Mouse (Mus musculus) spleen, postnatal 4 days (tissue): ENCODE measurements around the gene Lef1.

Experiments
- DNase-seq, 2 experiments: peaks; one replicate each; pipeline ENCODE4 v3.0.0; 2022; ENCODE audit warnings: low spot score in 2 of 2

Lef1 gene

GRCm38 (mm10) chr3:131139345-131140090 lies 29.2 kb downstream of the Lef1 start:
- DNase-seq: no peak

DNA sequence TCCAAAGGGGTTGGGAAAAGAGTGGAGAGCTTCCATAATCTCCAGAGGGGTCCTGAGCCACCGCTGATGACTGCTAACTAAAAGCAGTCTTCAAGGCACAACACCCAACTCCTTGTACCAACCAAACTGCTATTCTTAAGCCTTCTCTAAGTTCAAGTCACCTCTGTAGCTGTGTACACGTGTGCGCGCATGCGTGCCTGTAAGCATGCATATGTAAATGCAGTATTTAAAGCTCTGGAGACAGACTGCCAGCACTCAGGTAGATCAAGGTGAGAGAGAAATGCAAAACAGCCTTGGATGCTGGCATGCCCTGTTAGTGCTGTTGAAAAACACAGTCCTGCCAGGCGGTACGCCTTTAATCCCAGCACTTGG lies 29.8 kb downstream of the Lef1 start:
- no peak for DNase-seq

DNA sequence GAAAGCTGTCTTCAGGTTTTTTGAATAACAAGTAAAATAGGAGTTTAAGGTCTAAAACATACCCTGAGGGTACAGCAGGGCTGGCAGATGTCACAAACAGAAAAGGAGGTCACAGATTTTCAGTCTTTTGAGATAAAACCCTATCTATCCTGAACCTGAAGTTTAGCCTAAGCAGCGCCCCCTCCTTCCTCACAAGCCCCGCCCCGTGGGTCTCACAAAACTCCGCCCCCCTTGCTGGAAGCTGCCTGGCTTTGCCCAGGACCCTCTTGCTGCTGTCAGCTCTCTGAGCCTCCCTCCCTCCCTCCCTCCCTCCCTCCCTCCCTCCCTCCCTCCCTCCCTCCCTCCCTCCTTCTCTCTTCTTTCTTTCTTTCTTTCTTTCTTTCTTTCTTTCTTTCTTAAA lies 31.3 kb downstream of the Lef1 start:
- DNase-seq: no peak

- no peak for DNase-seq
These were observed 34.0 kb downstream of the Lef1 start for GRCm38 (mm10) chr3:131144250-131144649.

- no peak for DNase-seq
These were observed 42.6 kb downstream of the Lef1 start for GRCm38 (mm10) chr3:131152921-131153320.

GRCm38 (mm10) chr3:131153896-131154295 lies 43.6 kb downstream of the Lef1 start:
- no peak for DNase-seq

DNA sequence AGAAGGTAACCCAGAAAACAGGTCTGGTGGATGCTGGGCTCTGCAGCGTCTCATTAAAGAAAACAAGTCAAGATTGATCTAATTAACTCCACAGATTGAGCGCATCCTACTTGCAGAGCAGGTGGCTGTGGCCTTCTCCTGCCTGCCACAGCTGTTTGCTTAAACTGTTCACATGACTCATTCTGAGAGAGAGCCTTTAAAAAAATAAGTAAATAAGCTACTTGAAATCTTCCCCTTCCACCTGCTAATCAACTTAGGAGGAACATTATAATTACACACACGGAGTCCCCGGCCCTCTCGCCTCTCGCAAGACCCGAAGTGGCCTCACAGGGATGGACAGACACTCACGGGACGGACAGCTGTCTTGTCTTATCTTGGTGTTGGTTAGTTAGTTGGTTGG lies 44.3 kb downstream of the Lef1 start:
- no peak for DNase-seq

- no peak for DNase-seq
These were observed 44.8 kb downstream of the Lef1 start for GRCm38 (mm10) chr3:131155066-131155465.

GRCm38 (mm10) chr3:131155657-131156056 lies 45.4 kb downstream of the Lef1 start:
- DNase-seq: no peak

DNA sequence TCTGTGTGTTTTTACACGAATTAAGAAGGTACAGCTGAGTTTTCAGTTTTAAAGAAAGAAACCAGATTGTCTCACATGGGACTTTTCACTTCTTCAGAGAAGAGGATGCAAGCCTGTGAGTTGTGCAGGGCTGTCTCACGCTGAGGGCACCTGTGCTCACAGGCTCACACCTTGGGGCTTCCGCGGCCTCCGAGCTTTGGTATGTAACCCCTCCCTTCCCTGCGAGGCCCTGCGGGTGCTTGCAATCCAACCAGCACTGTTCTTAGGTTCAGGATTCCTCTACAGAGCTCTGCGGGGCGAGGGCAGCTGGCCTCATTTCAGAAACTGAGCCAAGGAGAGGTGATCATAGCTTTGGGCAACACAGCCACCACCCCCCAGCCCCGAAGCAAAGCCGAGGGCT lies 46.1 kb downstream of the Lef1 start:
- DNase-seq: no peak

DNA sequence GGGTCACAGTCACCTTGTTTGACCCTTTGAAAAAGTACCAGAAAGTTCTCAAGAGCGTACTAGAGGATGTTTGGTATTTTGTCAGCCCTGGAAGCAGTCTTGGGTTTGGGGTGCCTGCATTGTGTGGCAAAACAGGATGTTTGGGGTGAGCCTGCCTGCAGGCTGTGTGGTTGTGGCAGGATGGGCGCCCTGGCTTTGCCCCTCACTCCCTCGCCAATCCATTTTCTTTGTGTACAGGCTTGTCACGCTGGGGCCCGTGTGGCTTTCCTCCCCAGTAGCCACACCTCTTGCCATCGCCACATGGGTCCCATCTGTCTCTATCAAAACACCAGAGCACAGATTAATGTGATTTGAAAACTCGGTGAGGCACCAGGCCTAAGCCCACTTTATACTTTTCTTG lies 47.2 kb downstream of the Lef1 start:
- no peak for DNase-seq

DNA sequence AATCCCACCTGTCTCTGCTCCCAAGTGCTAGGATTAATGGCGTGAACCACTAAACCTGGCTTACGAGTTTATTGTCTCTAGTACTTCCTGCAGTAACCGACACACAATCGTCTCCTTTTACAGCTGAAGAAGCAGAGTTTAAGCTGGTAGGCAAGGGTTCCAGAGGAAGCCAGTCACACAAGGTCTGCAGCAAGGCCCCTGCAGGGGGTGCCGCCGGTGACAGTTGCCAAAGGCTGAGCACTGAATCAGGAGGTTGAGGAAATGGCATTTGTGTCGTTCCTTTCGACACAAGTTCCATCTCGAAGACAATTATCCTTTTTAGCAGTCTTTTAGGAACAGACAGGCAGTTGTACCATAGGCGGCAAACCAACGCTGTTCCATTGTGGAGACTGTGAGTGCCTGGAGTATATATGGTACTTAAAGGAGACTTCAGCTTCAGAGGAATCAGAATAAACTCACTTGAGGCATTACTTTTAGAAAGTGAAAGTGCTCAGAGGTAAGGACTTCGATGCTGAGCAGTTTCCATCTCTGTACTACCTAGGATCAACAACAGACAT lies 49.0 kb downstream of the Lef1 start:
- DNase-seq: no peak

DNA sequence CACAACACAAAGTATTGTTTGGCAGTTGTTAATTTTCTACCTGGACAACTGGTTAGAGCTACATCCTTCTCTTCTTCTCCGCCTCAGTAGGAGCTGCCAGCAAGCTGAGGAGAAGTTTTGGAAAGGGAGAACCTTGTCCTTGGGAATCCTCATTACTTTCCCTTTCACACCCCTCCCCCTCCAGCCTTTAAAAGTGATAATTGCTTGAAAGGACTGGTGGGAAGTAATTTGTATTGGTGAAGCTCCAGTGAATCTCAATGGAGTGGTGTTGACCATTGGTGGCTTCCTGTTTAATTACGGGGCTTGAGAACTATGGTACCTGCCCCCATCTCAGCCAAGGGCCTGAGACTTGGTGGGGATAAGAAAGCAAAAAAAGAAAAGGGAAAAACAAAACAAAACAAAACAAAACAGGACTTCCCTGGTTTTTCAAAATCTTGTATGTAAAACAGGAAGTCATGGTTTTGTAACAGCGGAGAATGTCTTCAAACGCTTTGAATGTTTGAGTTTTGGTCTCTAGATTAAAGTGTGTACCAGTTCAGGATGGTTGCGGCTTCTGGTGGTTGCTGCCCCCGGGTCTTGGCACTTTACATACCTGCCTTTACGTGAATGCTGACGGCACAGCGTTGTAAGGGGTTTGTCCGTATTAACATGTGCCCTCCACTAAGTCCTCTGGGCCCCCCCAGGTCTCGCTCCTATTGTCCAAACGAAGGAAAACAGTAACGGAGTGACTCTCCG lies 49.8 kb downstream of the Lef1 start:
- no peak for DNase-seq

DNA sequence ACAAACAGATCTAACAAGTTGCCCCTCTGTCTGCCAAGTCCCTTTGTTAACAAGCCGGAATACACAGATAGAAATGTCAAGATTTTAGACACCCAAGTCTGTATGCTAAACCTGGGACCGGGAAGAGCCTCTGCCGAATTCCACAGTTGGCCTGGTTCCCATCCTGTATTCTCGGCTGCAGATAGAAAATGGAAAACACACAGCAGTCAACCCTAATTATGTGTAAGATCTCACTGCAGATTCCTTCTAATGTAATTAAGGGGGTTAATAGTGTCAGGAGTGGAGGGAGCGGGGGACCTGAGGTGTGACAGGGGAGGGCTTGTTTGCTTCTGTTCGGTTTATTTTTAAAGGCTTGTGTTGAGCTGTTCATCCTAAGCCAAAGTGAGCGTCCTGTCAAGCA lies 50.6 kb downstream of the Lef1 start:
- no peak for DNase-seq

DNA sequence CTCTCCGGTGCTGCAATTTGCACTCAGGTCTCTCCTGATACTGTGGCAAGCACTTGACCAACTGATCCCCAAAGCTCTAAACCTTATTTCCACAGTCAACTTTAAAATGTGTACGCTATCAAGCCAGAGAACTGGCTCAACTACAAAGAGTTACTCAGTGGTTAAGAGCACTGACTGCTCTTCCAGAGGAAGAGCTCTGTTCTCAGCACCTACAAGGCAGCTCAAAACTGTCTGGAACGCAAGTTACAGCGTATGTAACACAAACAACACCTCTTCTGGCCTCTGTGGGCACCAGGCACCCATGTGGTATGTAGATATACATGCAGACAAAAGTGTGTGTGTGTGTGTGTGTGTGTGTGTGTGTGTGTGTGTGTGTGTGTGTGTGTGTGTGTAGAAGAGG lies 57.5 kb downstream of the Lef1 start:
- DNase-seq: no peak

GRCm38 (mm10) chr3:131169161-131169560 lies 58.9 kb downstream of the Lef1 start:
- no peak for DNase-seq

DNA sequence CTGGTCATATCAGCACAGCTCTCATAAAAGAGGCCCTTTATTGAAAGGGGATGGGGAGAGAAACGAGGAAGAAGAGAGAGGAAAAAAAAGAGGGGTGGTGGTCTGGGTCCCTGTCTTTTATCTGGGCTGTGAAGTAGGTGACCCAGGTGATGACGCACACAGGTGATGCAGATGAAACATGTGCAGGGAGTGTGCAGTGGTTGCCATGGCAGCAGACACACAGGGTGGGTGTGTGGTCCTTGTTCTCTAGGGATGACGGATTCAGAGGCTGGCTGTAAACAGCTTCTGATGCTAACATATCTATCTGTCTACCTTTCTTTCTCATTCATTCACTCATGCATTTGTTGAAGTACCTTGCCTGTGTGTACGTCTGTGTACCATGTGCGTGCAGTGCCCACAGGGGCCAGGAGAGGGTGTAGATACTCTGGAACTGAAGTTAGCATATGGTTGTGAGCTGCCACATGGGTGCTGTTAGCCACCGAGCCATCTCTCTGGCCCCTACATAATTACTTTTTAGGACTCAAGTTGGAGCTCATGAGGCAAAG lies 59.9 kb downstream of the Lef1 start:
- DNase-seq: no peak

DNA sequence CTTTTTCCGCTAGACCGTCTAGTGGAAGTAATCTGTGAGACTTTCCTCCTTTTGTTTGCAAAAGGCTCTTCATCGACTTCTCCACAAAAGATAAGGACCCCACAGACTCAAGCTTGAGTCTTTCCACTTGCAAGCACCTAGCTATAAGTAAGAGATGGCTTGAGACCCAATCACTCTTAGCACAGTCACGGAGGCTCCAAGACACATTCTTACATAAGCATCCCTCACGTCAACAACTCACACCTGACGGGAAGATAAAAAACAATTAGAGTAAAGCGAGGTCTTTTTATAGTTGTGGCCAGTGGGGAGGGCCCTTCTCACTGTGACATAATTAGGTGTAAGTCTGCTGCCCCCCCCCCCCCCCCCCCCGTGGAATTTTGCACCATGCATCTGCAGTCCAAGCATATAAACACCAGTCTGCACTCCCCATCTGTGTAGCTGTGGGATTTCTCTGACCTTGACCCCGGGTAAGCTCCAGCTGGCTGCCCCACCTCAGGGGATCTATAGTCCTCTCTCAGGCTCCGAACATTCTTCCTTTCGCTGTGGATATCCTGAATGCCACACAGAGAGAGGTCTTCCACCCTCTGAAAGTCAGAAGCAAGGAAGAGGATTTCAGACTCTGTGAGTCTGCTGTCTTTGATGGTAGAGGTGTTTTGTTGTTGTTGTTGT lies 61.2 kb downstream of the Lef1 start:
- DNase-seq: no peak

DNA sequence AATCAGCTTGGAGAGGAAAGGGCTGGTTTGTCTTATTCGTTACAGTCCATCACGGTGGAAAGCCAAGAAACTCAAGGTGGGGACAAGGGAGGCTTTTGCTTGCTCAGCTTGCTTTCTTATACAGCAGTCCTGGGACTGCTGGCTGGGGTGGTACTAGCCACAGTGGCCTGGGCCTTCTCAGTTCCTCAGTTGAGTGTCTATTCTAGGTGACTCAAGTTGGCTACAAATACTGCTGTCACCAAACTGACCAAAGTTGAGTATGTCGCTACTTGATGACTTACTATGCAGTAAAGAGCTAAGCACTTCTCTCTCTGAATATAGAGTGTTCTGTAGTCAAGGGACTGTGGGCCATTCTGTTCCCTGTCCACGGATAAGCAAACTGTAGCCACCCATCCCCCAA lies 62.0 kb downstream of the Lef1 start:
- no peak for DNase-seq

DNA sequence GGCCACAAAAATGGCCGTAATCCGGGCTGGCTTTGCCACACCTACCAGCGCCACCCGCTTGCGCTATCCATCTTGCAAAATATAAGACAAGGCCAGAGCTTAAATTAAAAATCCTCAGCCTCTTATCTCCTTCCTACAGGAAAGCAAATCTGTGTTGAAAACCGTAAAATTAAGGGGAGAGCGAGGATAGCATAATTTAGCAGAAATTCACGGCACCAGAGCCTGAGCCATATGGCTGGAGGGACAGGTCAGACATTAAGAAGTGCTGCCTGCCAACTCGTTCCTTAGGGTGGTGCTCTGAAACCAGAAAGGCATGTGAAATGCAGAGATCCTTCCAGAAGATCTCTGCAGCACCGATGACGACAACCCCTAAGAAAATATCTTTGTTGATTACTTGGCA lies 70.7 kb downstream of the Lef1 start:
- DNase-seq: no peak

- no peak for DNase-seq
These were observed 71.9 kb downstream of the Lef1 start for GRCm38 (mm10) chr3:131182158-131182557.

- DNase-seq: no peak
These were observed 75.9 kb downstream of the Lef1 start for GRCm38 (mm10) chr3:131186193-131186592.
